Mouse (Mus musculus) midbrain, embryonic 16.5 days (tissue): ENCODE data around the gene Rps6kb2. TPM values are rescaled to one million over a fixed set of nuclear protein-coding genes. Genes with fewer than 3 reads are reported as not detected.

Experiments
- ATAC-seq: fragments of 200-750 bp; cut with Nextera tagmentation; 2 replicates; pipeline ENCODE4 v1.8.0; 2017; ENCODE audit warnings: moderate TSS enrichment
- H3K27ac ChIP-seq: fragments of 300-500 bp; sonication (generic); 2 replicates; pipeline ENCODE4 v1.5.1; 2014; ENCODE audit warnings: mild to moderate bottlenecking, low read length, mixed read lengths
- H3K27me3 ChIP-seq: fragments of 300-500 bp; sonication (generic); 2 replicates; pipeline ENCODE4 v1.6.1; 2014; ENCODE audit warnings: low read depth, low read length, mixed read lengths; ENCODE audit not compliant: control insufficient read depth, insufficient read depth
- H3K36me3 ChIP-seq: fragments of 300-500 bp; sonication (generic); 2 replicates; pipeline ENCODE4 v1.6.1; 2014; ENCODE audit warnings: mild to moderate bottlenecking, low read length, moderate library complexity, mixed read lengths; ENCODE audit not compliant: control insufficient read depth, insufficient read depth
- H3K4me1 ChIP-seq: fragments of 300-500 bp; sonication (generic); 2 replicates; pipeline ENCODE4 v1.6.1; 2014; ENCODE audit warnings: mild to moderate bottlenecking, low read length, mixed read lengths; ENCODE audit not compliant: control insufficient read depth, insufficient read depth
- H3K4me2 ChIP-seq: fragments of 300-500 bp; sonication (generic); 2 replicates; pipeline ENCODE4 v1.6.1; 2014; ENCODE audit warnings: mild to moderate bottlenecking, low read length, mixed read lengths
- H3K4me3 ChIP-seq: fragments of 300-500 bp; sonication (generic); 2 replicates; pipeline ENCODE4 v1.5.1; 2014; ENCODE audit warnings: low read depth, mild to moderate bottlenecking, low read length, moderate library complexity, mixed read lengths
- H3K9ac ChIP-seq: fragments of 300-500 bp; sonication (generic); 2 replicates; pipeline ENCODE4 v1.6.1; 2014; ENCODE audit warnings: low read depth, low read length, mixed read lengths
- H3K9me3 ChIP-seq: fragments of 300-500 bp; sonication (generic); replicated peaks from 2 replicates; pipeline ENCODE4 v1.6.1; 2014; ENCODE audit warnings: mild to moderate bottlenecking, low read length, mixed read lengths; ENCODE audit not compliant: control insufficient read depth, poor library complexity, severe bottlenecking
- WGBS: fragments of 180-500 bp; shearing (Covaris S2); extraction: QIAGEN DNeasy Blood & Tissue Kit; methylation state at CpG from one replicate; pipeline ENCODE4 v1.1.7; 2014; 5-methylcytosine and 5-hydroxymethylcytosine counted together
- polyA plus RNA-seq: library from polyadenylated mRNA; unstranded; fragments of >200 nt; fragmentation: Nextera tagmentation; extraction: Ambion mirVana; gene quantifications from 2 replicates; pipeline ENCODE4 v1.2.1, GENCODE M21; 2015

Rps6kb2 gene
- polyA plus RNA-seq, 1 experiment from 2014 or later: 58.0 TPM

- Histone ChIP-seq H3K9me3 (no peaks in the 10 kb centered on the region), H3K4me3 (no peak overlapping the region), H3K4me1 (no peaks in the 10 kb centered on the region), H3K27ac (no peak overlapping the region), H3K27me3 (no peaks in the 10 kb centered on the region), H3K36me3 (peaks cover 46% of the 10 kb centered on the region), H3K9ac (no peak overlapping the region), H3K4me2 (no peak overlapping the region)
- no peak for ATAC-seq
- WGBS: 97% methylated on average over 26 of the region's 26 CpGs
Measured at GRCm38 (mm10) chr19:4112063-4112960, 50.8 kb downstream of the Rps6kb2 start.

GRCm38 (mm10) chr19:4108535-4108934, 54.6 kb downstream of the Rps6kb2 start:
- no peak overlapping the region for H3K27ac ChIP-seq
- WGBS: 92% methylated on average over 9 of the region's 9 CpGs
- no peak overlapping the region for H3K4me2 ChIP-seq
- ATAC-seq: no peak
- H3K27me3 ChIP-seq: no peaks in the 10 kb centered on the region
- H3K36me3 ChIP-seq: peaks cover 52% of the 10 kb centered on the region
- H3K9ac ChIP-seq: no peak overlapping the region
- H3K4me1 ChIP-seq: no peaks in the 10 kb centered on the region
- H3K9me3 ChIP-seq: no peaks in the 10 kb centered on the region
- no peak overlapping the region for H3K4me3 ChIP-seq

GRCm38 (mm10) chr19:4106654-4107053, 56.5 kb downstream of the Rps6kb2 start:
- H3K4me2 ChIP-seq: no peak overlapping the region
- H3K4me3 ChIP-seq: no peak overlapping the region
- no peak for ATAC-seq
- no peaks in the 10 kb centered on the region for H3K9me3 ChIP-seq
- H3K9ac ChIP-seq: no peak overlapping the region
- no peaks in the 10 kb centered on the region for H3K27me3 ChIP-seq
- 89% methylated on average over 14 of the region's 14 CpGs for WGBS
- peaks cover 7% of the 10 kb centered on the region for H3K4me1 ChIP-seq
- H3K36me3 ChIP-seq: peaks cover 33% of the 10 kb centered on the region
- H3K27ac ChIP-seq: no peak overlapping the region

- Histone ChIP-seq H3K36me3 (peaks cover 27% of the 10 kb centered on the region), H3K9ac (no peak overlapping the region), H3K4me1 (peaks cover 18% of the 10 kb centered on the region), H3K27me3 (no peaks in the 10 kb centered on the region), H3K27ac (no peak overlapping the region), H3K4me3 (no peak overlapping the region), H3K9me3 (no peaks in the 10 kb centered on the region), H3K4me2 (no peak overlapping the region)
- 91% methylated on average over 16 of the region's 16 CpGs for WGBS
- no peak for ATAC-seq
Measured at GRCm38 (mm10) chr19:4104675-4105194, 58.4 kb downstream of the Rps6kb2 start.

Other genes with a start within 250 kb of the Rps6kb2 start
- gene Aldh3b1, start 233.5 kb downstream of the Rps6kb2 start, polyA plus RNA-seq: 1.8 and 2.0 TPM in 2 replicates
- 9.7 and 9.9 TPM in 2 replicates for gene Unc93b1, start 228.2 kb downstream of the Rps6kb2 start, polyA plus RNA-seq
- gene Aldh3b3, start 204.7 kb downstream of the Rps6kb2 start, polyA plus RNA-seq: not detected in 2 replicates
- gene Aldh3b2, start 191.0 kb downstream of the Rps6kb2 start, polyA plus RNA-seq: 0.60 and 0.82 TPM in 2 replicates
- gene Acy3, start 176.8 kb downstream of the Rps6kb2 start, polyA plus RNA-seq: 1.0 and 1.8 TPM in 2 replicates
- gene Tbx10, start 170.6 kb downstream of the Rps6kb2 start, polyA plus RNA-seq: not detected in 2 replicates
- gene Nudt8, start 162.8 kb downstream of the Rps6kb2 start, polyA plus RNA-seq: 24.5 and 28.8 TPM in 2 replicates
- gene Gm49405, start 162.7 kb downstream of the Rps6kb2 start, polyA plus RNA-seq: 6.4 and 6.6 TPM in 2 replicates
- 8.1 and 9.2 TPM in 2 replicates for gene Doc2g, start 160.0 kb downstream of the Rps6kb2 start, polyA plus RNA-seq
- gene Ndufv1, start 150.5 kb downstream of the Rps6kb2 start, polyA plus RNA-seq: 234 and 247 TPM in 2 replicates
- 534 and 577 TPM in 2 replicates for gene Gstp1, start 125.4 kb downstream of the Rps6kb2 start, polyA plus RNA-seq
- 1.3 and 5.2 TPM in 2 replicates for gene Gstp2, start 117.3 kb downstream of the Rps6kb2 start, polyA plus RNA-seq
- gene Gstp3, start 103.8 kb downstream of the Rps6kb2 start, polyA plus RNA-seq: not detected in 2 replicates
- 0.44 TPM in 1 of 2 replicates, not detected in the other for gene Cabp2, start 81.8 kb downstream of the Rps6kb2 start, polyA plus RNA-seq
- 83.1 and 83.2 TPM in 2 replicates for gene Cdk2ap2, start 66.2 kb downstream of the Rps6kb2 start, polyA plus RNA-seq
- gene Pitpnm1, start 63.4 kb downstream of the Rps6kb2 start, polyA plus RNA-seq: 105 and 113 TPM in 2 replicates
- 92.9 and 102 TPM in 2 replicates for gene Aip, start 37.5 kb downstream of the Rps6kb2 start, polyA plus RNA-seq
- gene Gpr152, start 23.6 kb downstream of the Rps6kb2 start, polyA plus RNA-seq: 0.09 TPM in 1 of 2 replicates, not detected in the other
- 0.24 and 0.48 TPM in 2 replicates for gene Cabp4, start 19.3 kb downstream of the Rps6kb2 start, polyA plus RNA-seq
- gene Coro1b, start 14.7 kb downstream of the Rps6kb2 start, polyA plus RNA-seq: 102 and 119 TPM in 2 replicates
- gene Ptprcap, start 9.8 kb downstream of the Rps6kb2 start, polyA plus RNA-seq: 0.28 TPM in 1 of 2 replicates, not detected in the other
- gene Carns1, start 12.1 kb upstream of the Rps6kb2 start, polyA plus RNA-seq: 5.2 and 6.7 TPM in 2 replicates
- gene Tbc1d10c, start 27.9 kb upstream of the Rps6kb2 start, polyA plus RNA-seq: 0.58 and 0.67 TPM in 2 replicates
- 520 and 542 TPM in 2 replicates for gene Ppp1ca, start 28.7 kb upstream of the Rps6kb2 start, polyA plus RNA-seq
- gene Rad9a, start 38.3 kb upstream of the Rps6kb2 start, polyA plus RNA-seq: 24.1 and 25.0 TPM in 2 replicates
- gene Clcf1, start 50.9 kb upstream of the Rps6kb2 start, polyA plus RNA-seq: 0.40 and 0.68 TPM in 2 replicates
- gene AC109138.7, start 51.0 kb upstream of the Rps6kb2 start, polyA plus RNA-seq: not detected in 2 replicates
- 18.5 and 19.2 TPM in 2 replicates for gene Pold4, start 68.5 kb upstream of the Rps6kb2 start, polyA plus RNA-seq
- 14.7 and 19.6 TPM in 2 replicates for gene Ssh3, start 105.8 kb upstream of the Rps6kb2 start, polyA plus RNA-seq
- gene Ankrd13d, start 119.8 kb upstream of the Rps6kb2 start, polyA plus RNA-seq: 55.6 and 65.7 TPM in 2 replicates
- gene Grk2, start 142.9 kb upstream of the Rps6kb2 start, polyA plus RNA-seq: 24.8 and 26.8 TPM in 2 replicates
- gene Kdm2a, start 234.9 kb upstream of the Rps6kb2 start, polyA plus RNA-seq: 32.1 and 33.8 TPM in 2 replicates